Mouse (Mus musculus): ENCODE data around the gene Mfsd12.

DNA sequence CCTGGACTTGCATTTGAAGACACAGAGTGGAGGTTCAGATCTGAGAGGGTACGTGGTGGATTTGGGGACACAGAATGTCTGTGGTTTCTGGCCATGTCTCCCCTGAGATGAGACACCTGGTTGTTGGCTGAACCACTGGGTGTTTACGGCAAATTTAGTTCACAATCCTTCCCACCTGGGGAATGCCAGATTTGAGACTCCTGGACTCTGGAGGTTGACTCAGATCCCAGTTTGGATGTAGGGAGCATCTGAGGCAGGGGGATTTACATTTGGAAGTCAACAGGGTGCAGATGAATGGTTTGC, 20.0 kb downstream of the Mfsd12 start:
- TF ChIP-seq CTCF (IDR thresholded peaks at IDR 0.05; ENCODE audit: low read depth, low read length) (no peak), POLR2A (IDR thresholded peaks at IDR 0.05; ENCODE audit: borderline replicate concordance, low read depth, low read length) (no peak)

Measured in bone marrow macrophage, adult 2 months (primary cell).